Mouse (Mus musculus): ENCODE results near the gene Med26.

GRCm38 (mm10) chr8:72517421-72517988, 30.6 kb downstream of the Med26 start:
- TF ChIP-seq CTCF (IDR thresholded peaks at IDR 0.05; ENCODE audit: borderline replicate concordance, extremely low read depth, insufficient read depth, insufficient read length) (no peak), POLR2A (IDR thresholded peaks at IDR 0.05; ENCODE audit: borderline replicate concordance, extremely low read depth, insufficient read depth, insufficient read length, poor library complexity, severe bottlenecking) (no peak)
